Mouse (Mus musculus) limb, embryonic 13.5 days (tissue): ENCODE measurements around the gene Slc25a33. TPM values are rescaled to one million over a fixed set of nuclear protein-coding genes. Genes with fewer than 3 reads are reported as not detected.
"Not testable (repeated sequence)": the region's sequence is repeated elsewhere in the genome, so short reads cannot be mapped to it uniquely, and the experiment has no call there.

Source experiments
- ATAC-seq: fragments of 200-750 bp; cut with Nextera tagmentation; 2 replicates; pipeline ENCODE4 v1.8.0; 2017; ENCODE audit warnings: low read depth, moderate number of reproducible peaks, moderate TSS enrichment; ENCODE audit not compliant: low FRiP score
- H3K27ac ChIP-seq: fragments of 300-500 bp; sonication (generic); 2 replicates; pipeline ENCODE4 v1.5.1; 2015; ENCODE audit warnings: inconsistent platforms, mild to moderate bottlenecking, moderate library complexity
- H3K27me3 ChIP-seq: fragments of 300-500 bp; sonication (generic); 2 replicates; pipeline ENCODE4 v1.6.1; 2015; ENCODE audit warnings: mild to moderate bottlenecking, inconsistent platforms
- H3K36me3 ChIP-seq: fragments of 300-500 bp; sonication (generic); 2 replicates; pipeline ENCODE4 v1.6.1; 2015; ENCODE audit warnings: inconsistent platforms, mild to moderate bottlenecking, moderate library complexity
- H3K4me1 ChIP-seq: fragments of 300-500 bp; sonication (generic); 2 replicates; pipeline ENCODE4 v1.6.1; 2015; ENCODE audit warnings: inconsistent platforms
- H3K4me2 ChIP-seq: fragments of 300-500 bp; sonication (generic); replicated peaks from 2 replicates; pipeline ENCODE4 v1.6.1; 2015; ENCODE audit warnings: inconsistent platforms, mild to moderate bottlenecking, moderate library complexity
- H3K4me3 ChIP-seq: fragments of 300-500 bp; sonication (generic); 2 replicates; pipeline ENCODE4 v1.5.1; 2015; ENCODE audit warnings: moderate library complexity, mild to moderate bottlenecking, inconsistent platforms
- H3K9ac ChIP-seq: fragments of 300-500 bp; sonication (generic); 2 replicates; pipeline ENCODE4 v1.6.1; 2015; ENCODE audit warnings: mild to moderate bottlenecking, inconsistent platforms
- H3K9me3 ChIP-seq: fragments of 300-500 bp; sonication (generic); 2 replicates; pipeline ENCODE4 v1.6.1; 2016; ENCODE audit warnings: inconsistent platforms
- WGBS: fragments of 180-500 bp; shearing (Covaris S2); methylation state at CpG from one replicate; pipeline ENCODE4 v1.1.7; 2015; 5-methylcytosine and 5-hydroxymethylcytosine counted together
- polyA plus RNA-seq: library from polyadenylated mRNA; unstranded; fragments of >200 nt; fragmentation: Nextera tagmentation; extraction: Ambion mirVana; gene quantifications from 2 replicates; pipeline ENCODE4 v1.2.1, GENCODE M21; 2015

Slc25a33 gene
- polyA plus RNA-seq: 14.4 and 15.5 TPM in 2 replicates

DNA sequence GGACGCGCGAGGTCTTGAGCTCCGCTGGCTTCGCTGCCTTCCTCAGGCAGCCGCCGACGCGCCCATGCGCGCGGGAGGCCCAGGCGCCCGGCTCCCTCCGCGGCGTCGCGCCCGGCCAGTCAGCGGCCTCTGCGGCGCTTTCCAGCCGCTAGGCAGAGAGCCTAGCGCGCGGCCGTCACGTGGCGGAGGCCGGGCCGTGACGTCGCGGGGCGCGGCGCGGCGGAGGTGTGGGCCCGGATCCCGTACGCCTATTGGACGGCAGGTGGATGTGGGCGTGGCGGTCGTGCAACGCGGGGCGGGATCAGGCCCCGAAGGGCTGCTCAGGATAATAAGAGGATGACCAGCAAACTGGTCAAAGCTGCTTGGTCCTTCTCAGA is at the start of gene Slc25a33:
Slc25a33 (minus strand) TSS at position 184 of the 377 bp plus-strand sequence.
- WGBS: 0% methylated on average over 51 of the region's 51 CpGs
- Histone ChIP-seq H3K4me1 (peaks cover 13% of the 10 kb centered on the region), H3K9ac (peak within 1 kb of the TSS; percentile 88), H3K9me3 (no peaks in the 10 kb centered on the region), H3K4me3 (peak within 1 kb of the TSS; percentile 85), H3K27ac (peak within 1 kb of the TSS; percentile 77; the same call in 1 of the 2 replicates), H3K36me3 (no peaks in the 10 kb centered on the region), H3K27me3 (no peaks in the 10 kb centered on the region), H3K4me2 (peak within 1 kb of the TSS; percentile 99)
- peak; percentile 97 for ATAC-seq

GRCm38 (mm10) chr4:149822586-149823196 is 48.6 kb upstream of the Slc25a33 start:
- Histone ChIP-seq H3K9me3 (no peaks in the 10 kb centered on the region), H3K4me2 (peak overlapping the region; percentile 42; the same call in 1 of the 2 replicates), H3K4me1 (peaks cover 30% of the 10 kb centered on the region), H3K36me3 (no peaks in the 10 kb centered on the region), H3K27ac (peak overlapping the region; percentile 85), H3K4me3 (no peak overlapping the region), H3K27me3 (no peaks in the 10 kb centered on the region), H3K9ac (no peak overlapping the region)
- ATAC-seq: no peak
- 65% methylated on average over 7 of the region's 7 CpGs for WGBS

DNA sequence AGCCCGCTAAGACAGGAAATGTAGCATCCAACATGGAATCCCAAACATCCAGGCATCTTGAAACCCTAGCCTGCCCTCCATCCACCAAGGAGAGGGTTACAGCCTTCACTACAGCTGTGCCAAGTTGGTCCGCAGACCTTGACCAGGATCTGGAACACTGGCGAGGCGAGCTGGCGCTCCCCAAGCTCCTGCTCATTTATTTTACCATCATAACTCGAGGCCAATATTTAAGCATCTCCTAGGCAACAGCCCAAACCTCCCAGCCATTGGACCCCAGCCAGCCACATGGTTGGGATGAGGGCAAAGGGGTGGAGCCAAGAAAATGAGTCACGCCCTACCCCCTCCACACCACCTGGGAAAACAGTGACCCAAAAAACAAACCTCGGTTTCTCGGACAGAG is 48.0 kb upstream of the Slc25a33 start:
- Histone ChIP-seq H3K27ac (peak overlapping the region; percentile 91), H3K27me3 (no peaks in the 10 kb centered on the region), H3K4me2 (peak overlapping the region; percentile 42), H3K9me3 (no peaks in the 10 kb centered on the region), H3K4me3 (no peak overlapping the region; the same call in 1 of the 2 replicates), H3K36me3 (no peaks in the 10 kb centered on the region), H3K4me1 (peaks cover 30% of the 10 kb centered on the region), H3K9ac (no peak overlapping the region)
- WGBS: 29% methylated on average over 9 of the region's 9 CpGs
- ATAC-seq: peak; percentile 77

- Histone ChIP-seq H3K4me3 (no peak overlapping the region), H3K9me3 (no peaks in the 10 kb centered on the region), H3K27me3 (no peaks in the 10 kb centered on the region), H3K4me2 (no peak overlapping the region), H3K36me3 (no peaks in the 10 kb centered on the region), H3K27ac (peak overlapping the region; percentile 55), H3K4me1 (peaks cover 30% of the 10 kb centered on the region), H3K9ac (no peak overlapping the region)
- ATAC-seq: peak; percentile 17; the same call in 1 of the 2 replicates
- WGBS: 24% methylated on average over 6 of the region's 6 CpGs
Measured at GRCm38 (mm10) chr4:149820569-149820968, 46.5 kb upstream of the Slc25a33 start.

DNA sequence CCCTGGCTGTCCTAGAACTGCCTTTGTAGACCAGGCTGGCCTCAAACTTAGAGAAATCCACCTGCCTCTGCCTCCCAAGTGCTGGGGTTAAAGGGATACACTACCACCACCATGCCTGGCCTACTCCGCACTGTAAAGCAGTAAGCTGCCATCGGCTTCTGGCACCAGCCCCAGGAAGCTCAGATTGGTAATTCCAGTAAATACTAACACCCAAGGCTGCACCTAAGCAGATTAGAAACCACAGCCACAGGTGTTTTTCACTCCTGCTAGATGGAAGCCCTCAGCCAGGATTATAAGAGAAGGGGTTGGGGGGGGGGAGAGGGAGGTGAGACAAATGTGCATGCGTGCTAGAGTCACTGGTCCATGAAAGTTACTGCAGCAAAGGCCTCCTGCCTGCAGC is 45.1 kb upstream of the Slc25a33 start:
- no peak overlapping the region for H3K27ac ChIP-seq
- no peak overlapping the region for H3K9ac ChIP-seq
- H3K4me3 ChIP-seq: no peak overlapping the region
- peaks cover 30% of the 10 kb centered on the region for H3K4me1 ChIP-seq
- WGBS: 72% methylated on average over 3 of the region's 3 CpGs
- no peaks in the 10 kb centered on the region for H3K27me3 ChIP-seq
- no peak overlapping the region for H3K4me2 ChIP-seq
- H3K9me3 ChIP-seq: no peaks in the 10 kb centered on the region
- no peaks in the 10 kb centered on the region for H3K36me3 ChIP-seq
- ATAC-seq: no peak

DNA sequence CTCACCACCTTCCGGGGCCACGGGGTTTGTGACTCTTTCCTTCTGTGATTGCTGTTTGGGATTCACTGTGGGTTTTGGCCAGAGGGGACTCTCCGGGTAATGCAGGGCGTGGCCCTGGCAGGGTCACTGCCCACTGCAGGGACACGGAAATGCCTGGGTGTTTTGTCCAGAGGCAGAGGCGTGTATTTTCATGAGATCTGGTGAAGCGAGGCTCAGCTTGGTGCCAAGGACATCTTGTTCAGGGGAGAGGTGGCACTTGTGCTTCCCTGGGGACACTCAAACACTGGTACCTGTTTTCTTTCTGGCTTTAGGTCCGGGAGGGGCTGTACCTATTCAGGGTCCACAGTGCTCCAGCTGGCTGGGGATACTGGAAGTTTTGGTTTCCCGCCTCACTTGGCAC is 42.5 kb upstream of the Slc25a33 start:
- no peak overlapping the region for H3K4me2 ChIP-seq
- no peak overlapping the region for H3K4me3 ChIP-seq
- no peaks in the 10 kb centered on the region for H3K27me3 ChIP-seq
- no peaks in the 10 kb centered on the region for H3K36me3 ChIP-seq
- H3K9ac ChIP-seq: no peak overlapping the region
- no peak for ATAC-seq
- peaks cover 26% of the 10 kb centered on the region for H3K4me1 ChIP-seq
- no peaks in the 10 kb centered on the region for H3K9me3 ChIP-seq
- 89% methylated on average over 9 of the region's 9 CpGs for WGBS
- no peak overlapping the region for H3K27ac ChIP-seq

DNA sequence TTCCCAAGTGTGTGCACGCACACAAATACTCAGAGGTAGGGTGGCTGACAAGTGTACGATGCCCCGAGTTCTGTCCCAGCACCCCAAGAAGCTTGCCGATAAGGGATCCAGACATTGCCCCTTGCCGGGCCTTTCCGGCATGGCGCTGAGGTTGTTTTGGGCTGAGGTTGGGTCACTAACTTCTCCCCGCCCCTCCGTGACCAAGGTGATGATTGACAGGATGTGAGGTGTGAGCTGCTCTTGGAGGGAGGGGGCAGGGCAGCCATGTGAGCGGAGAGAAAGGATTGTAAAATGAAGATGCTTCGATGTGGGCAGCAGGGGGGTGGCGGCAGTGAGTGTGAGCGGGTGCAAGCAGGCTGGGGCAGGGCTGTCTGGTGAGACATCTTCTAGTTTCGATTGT is 41.5 kb upstream of the Slc25a33 start:
- Histone ChIP-seq H3K36me3 (no peaks in the 10 kb centered on the region), H3K9ac (no peak overlapping the region), H3K27me3 (peaks cover 1% of the 10 kb centered on the region), H3K27ac (no peak overlapping the region), H3K9me3 (no peaks in the 10 kb centered on the region), H3K4me2 (no peak overlapping the region), H3K4me1 (peaks cover 18% of the 10 kb centered on the region), H3K4me3 (no peak overlapping the region)
- WGBS: 88% methylated on average over 14 of the region's 14 CpGs
- no peak for ATAC-seq

GRCm38 (mm10) chr4:149813409-149814184 is 39.5 kb upstream of the Slc25a33 start:
- ATAC-seq: no peak
- Histone ChIP-seq H3K4me1 (peaks cover 15% of the 10 kb centered on the region), H3K27ac (no peak overlapping the region), H3K4me3 (no peak overlapping the region), H3K27me3 (peaks cover 12% of the 10 kb centered on the region), H3K9ac (no peak overlapping the region), H3K4me2 (no peak overlapping the region), H3K9me3 (no peaks in the 10 kb centered on the region), H3K36me3 (no peaks in the 10 kb centered on the region)
- 50% methylated on average over 14 of the region's 14 CpGs for WGBS

DNA sequence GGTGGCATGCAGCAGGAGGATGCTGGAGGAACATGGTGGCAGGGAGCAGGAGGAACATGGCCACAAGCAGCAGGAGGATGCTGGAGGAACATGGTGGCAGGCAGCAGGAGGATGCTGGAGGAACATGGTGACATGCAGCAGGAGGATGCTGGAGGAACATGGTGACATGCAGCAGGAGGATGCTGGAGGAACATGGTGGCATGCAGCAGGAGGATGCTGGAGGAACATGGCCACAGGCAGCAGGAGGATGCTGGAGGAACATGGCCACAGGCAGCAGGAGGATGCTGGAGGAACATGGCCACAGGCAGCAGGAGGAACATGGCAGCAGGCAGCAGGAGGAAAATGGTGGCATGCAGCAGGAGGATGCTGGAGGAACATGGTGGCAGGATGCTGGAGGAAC is 36.3 kb upstream of the Slc25a33 start:
- not testable (repeated sequence) for H3K36me3 ChIP-seq, H3K27ac ChIP-seq, H3K4me2 ChIP-seq, H3K4me3 ChIP-seq, H3K9ac ChIP-seq, H3K9me3 ChIP-seq, ATAC-seq
- peaks cover 33% of the 10 kb centered on the region for H3K4me1 ChIP-seq
- peaks cover 12% of the 10 kb centered on the region for H3K27me3 ChIP-seq

DNA sequence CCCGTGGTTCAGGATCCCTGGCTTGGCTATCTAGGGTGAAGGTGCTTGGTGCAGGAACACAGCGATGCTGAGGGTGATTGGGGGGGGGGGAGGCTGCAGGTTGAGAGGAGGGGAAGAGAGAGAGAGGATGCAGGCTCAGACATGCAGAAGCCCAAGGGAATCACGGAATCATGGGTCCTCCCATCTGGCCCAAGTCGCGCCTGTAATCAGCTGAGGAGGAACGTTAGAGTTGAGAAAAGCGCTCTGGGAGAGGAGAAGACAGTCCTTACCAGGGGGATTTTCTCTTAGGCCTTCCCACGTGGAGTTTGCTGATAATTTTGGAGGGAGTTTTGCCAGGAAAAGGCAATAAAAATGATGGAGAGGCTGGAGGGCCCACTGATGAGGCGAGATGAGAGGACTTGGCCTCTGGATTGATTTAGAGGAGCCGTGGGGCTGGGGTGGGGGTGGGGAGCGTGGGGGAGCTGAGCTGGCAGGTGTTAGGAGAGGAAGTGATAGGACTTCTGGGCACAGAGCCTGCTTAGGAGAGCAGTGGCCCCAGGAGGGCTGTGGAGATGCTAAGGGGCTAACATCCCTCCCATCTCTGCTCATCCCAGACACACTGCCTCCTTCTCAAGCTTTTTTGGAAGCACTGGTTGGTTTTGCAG is 34.6 kb upstream of the Slc25a33 start:
- H3K9me3 ChIP-seq: no peaks in the 10 kb centered on the region
- peaks cover 28% of the 10 kb centered on the region for H3K4me1 ChIP-seq
- H3K27ac ChIP-seq: no peak overlapping the region
- peak; percentile 14; the same call in 1 of the 2 replicates for ATAC-seq
- H3K9ac ChIP-seq: peak overlapping the region; percentile 35; the same call in 1 of the 2 replicates
- H3K36me3 ChIP-seq: no peaks in the 10 kb centered on the region
- H3K4me2 ChIP-seq: no peak overlapping the region; the same call in 1 of the 2 replicates
- no peak overlapping the region for H3K4me3 ChIP-seq
- 23% methylated on average over 11 of the region's 11 CpGs for WGBS
- peaks cover 12% of the 10 kb centered on the region for H3K27me3 ChIP-seq

- H3K36me3 ChIP-seq: no peaks in the 10 kb centered on the region
- H3K4me3 ChIP-seq: no peak overlapping the region
- WGBS: 16% methylated on average over 14 of the region's 14 CpGs
- 0 out of 2 replicates have a peak overlapping the region, but pooled peaks have one; percentile 35 for H3K9ac ChIP-seq
- no peaks in the 10 kb centered on the region for H3K9me3 ChIP-seq
- ATAC-seq: peak; percentile 42
- no peak overlapping the region; the same call in 1 of the 2 replicates for H3K4me2 ChIP-seq
- H3K27ac ChIP-seq: no peak overlapping the region
- H3K4me1 ChIP-seq: peaks cover 24% of the 10 kb centered on the region
- H3K27me3 ChIP-seq: peaks cover 12% of the 10 kb centered on the region
Measured at GRCm38 (mm10) chr4:149808060-149808567, 34.0 kb upstream of the Slc25a33 start.
